Mouse (Mus musculus): Measurements from ENCODE around the gene Hoxc12.

The Hoxc12 gene

DNA sequence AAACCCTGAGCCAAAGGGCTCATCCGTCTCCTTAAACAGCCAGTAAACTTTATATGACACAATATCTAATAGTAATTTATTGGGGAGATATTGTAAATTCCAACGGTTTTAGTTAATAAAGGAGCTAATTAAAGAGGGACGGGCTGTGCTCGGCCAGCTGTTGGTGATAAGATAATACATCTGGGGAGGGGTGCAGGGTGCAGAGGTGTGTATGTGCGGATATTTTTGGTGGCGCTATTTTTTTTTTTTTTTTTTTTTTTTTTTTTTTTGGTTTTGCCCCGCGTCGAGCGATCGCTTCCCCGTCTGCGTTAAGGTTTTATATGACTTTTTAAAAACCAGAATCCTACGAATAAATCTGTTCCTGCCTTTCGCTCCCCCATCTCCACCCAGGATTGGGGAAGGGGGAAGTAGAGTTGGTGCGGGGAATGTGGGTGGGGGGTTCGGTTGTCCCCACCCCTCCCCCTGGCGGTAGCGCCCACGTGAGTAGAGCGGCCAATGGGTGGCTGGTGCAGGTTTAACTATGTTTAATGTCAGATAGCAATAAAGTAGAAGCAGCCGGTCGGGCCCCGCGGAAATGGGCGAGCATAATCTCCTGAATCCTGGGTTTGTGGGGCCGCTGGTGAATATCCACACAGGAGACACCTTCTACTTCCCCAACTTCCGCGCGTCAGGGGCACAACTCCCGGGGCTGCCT, at the start of gene Hoxc12:
Hoxc12 (plus strand) TSS at position 479 of the 694 bp plus-strand sequence.
- no peak for DNase-seq (ENCODE audit: low read depth)

DNA sequence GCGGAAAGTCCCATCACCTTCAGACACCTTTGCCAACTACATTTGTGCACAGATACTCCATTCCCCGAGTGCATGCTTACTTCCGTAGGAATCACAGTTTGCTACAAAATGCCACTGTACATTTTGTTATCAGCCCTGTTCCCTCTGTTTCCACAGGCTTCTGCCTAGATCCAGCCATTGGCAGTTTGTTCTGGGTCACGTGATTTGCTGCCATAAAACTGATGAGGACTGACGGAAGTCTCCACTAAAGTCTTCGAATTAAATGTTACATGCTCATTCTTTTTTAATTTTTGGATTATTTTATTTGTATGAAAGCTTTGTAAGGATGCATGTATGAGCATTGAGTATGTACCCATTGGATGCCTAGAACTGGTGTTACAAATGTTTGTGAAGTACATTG, 41.4 kb upstream of the Hoxc12 start:
- no peak for DNase-seq (ENCODE audit: low read depth)

DNA sequence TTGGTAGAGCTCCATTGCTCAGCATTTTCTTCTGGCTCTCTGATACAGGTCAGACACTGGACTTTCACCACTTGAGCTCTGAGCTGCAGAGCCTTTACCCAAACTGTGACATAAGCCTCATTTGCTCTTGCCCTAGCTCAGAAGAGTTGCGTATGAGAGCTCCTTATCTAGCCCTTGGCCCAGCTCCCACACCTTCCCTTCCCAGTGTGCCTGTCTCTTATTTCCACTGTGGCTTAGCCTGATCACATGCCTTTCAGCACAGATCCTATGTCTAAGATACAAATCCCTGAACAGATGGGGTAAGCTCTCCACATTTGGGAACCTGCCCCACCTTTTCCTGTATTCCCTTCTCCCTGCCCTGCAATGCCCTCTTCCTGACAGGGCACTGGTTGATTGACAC, 31.6 kb upstream of the Hoxc12 start:
- no peak for DNase-seq (ENCODE audit: low read depth)

DNA sequence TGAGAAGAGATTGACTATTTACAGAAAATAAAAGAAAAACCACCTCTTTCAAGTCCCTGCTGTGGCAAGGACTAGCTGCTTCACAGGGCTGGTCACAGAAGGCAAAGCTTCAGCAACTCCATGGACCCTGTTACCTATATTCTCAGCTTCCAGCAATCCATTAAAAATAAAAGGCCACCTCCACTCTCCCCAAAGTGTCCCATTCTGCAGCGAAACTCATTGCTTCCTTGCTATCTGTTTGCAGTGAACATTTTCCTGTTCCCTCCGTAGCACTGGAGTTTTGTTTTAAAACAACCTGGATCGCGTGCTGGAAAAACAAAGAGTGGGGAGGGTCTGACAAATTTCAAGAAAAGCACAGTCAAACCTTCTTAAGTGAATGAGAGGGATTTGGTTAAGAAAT, 27.0 kb upstream of the Hoxc12 start:
- no peak for DNase-seq (ENCODE audit: low read depth)

DNA sequence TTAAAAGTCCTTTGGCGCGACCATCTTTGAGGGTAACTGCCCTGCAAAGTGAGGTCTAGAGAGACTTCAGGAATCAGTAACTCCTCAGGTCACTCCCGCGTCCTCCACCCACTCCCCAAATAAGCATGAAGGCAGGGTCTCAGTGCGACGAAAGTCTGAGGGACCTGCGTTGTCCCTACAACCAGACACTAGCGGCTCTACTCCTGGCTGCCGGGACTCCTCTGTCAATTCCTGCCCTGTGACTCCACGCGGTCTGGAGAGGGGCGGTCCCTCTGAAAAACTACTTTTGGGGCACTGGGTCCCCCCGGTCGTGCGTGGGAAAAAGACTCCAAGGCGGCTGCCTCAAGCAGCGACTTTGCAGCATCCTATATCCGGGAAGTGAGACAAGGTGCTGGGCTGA, 26.5 kb upstream of the Hoxc12 start:
- DNase-seq (ENCODE audit: low read depth), result no peak

DNA sequence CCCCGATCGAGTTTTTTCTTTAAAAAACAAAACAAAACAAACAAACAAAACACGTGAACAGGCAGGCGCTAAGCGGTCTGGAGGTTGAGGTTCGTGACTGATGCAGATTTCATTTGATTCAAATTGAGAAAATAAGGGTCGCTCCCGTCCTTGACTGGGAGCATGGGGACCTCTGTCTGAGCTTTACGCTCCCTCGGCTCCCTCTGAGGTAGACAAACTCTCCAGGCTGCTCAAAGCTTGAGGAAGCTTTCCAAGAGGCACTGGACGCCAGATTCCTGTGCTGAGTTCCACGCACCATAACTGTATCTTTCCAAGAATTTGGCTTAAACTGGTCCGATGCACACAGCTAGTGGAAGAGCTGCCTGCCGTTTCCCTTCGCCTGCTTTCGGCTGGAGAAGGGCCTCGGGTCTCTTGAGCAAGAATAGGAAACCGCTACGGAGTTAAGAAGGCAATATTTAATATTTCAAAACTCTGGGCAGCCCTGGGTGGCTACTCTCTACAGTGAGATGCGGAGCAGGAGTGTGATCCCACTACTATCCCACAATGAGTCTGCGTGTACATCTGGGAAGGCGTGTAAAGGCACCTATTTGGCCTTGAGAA, 26.0 kb upstream of the Hoxc12 start:
- DNase-seq (ENCODE audit: low read depth), result no peak

DNA sequence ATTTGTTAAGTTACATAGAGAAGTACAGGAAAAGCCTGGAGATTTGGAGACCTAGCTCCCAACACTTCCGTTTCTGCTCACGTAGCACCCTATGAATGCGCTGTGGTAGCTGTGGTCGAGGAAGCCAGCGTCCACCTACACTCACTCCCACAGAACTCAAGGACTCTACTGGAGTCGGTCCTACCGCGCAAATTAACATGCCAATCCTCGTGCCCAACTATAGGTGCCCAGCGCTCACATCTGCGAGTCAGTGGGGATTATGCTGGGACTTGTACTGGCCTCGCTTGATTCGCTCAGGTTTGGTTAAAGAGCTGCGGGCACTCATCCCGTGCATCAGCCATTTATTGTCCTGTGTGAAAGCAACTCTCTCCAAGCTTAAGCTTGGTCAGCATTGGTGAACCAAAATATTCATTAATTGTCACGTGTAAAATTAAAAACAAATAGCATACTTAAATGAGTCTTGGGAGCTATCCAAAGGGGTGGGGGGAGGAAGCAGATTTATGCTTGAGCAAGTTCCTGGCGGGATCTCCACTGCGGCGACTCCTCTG, 23.4 kb upstream of the Hoxc12 start:
- no peak for DNase-seq (ENCODE audit: low read depth)

DNA sequence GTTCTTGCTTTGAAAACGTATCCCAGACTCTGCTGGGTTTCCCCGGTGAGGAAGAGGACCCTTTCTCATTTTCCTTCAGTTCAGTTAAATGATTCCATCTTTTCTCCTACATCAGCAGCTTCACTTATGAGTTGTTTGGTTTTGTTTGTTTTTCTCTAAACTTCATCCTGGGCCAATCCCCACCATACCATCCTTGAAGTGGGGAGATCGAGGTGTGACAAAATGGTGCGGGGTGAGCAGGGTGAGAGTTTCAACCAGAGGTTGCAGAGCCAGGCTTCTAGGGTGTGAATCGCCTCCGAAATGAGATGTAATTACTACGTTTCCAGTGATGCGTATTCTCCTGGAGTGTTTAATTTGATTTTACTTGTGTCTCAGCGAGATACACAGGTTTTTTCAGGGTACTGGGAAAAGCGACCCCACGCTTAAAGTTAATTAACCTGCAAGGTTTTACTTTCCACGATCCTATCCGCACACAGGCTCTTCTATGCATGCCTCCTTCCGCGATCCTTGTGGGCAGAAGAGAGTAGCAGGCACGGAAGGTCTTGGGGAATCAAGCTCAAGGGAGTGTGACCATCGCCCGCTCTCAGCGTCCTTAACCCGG, 18.5 kb upstream of the Hoxc12 start:
- DNase-seq (ENCODE audit: low read depth), result no peak

DNA sequence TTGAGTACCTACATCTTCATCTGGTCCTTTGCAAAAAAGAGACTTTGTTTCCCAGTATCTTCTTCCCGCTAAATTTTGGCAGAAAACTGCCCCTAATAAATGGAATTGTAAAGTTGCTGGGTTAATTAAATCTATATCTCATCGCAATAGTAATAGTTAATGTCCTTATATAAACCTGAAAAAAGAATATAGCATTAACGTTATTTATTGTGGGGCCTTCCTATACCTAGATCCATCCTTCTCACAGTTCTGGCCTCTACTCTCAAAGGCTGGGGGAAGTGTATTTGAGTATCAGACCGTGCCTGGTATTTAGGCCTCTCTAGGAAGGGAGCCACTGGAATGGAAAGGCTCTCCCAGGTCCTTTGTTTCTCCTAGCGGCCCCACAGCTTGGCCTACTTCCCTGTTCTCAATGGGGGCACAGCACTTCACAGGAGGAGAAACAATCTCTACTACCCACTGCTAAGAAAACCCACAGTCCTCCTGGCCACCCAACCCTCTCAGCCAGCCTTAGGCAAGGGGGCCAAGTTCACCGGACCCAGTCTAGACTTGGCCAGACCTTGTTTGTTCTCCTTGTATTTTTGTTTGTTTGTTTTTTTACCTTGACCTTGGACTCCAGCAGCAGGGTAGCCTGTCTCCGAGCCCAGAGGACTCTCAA, 17.8 kb upstream of the Hoxc12 start:
- DNase-seq (ENCODE audit: low read depth), result no peak

DNA sequence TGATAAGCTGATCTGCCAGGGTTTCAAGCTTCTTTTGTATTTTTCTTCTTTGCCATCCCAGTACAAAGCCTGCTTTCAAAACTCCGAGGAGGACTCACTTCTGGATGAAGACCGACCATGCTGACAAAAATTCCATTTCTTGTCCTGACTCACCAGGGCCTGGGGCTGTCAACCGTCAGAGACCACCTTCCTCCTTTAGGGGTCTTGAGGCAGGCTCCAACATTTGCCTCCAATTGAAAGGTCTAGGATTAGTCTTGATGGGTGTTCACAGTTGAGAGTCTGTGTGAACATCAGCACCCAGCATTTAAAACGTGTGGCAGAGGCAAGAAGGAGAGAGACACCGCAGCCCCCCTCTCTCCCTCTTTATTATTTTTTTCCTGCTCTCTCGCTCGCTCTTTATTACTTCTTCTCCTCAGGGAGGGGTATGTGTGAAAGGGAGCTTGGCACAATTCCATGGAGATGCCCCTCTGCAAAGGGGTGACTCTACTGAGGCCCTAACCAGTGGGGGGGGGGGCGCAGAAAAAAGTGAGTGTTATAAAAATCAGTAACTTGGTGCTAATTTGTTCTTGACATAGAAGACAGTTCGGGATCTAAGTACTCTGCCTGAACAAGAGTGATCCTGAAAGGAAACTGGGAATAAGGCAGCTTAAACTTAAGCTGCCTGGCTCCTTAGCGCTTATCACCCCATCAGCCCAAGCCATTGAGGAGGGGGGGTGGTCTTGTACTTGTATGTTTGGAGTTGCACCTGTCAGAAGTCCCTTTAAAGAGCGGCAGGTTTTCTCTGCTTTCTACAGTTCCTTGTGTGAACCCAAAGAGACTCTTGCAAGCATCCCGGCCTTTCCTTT, 17.0 kb upstream of the Hoxc12 start:
- DNase-seq (ENCODE audit: low read depth), result no peak

- peak; percentile 34 for DNase-seq (ENCODE audit: low read depth)
Observed at GRCm38 (mm10) chr15:102920619-102921018, 15.9 kb upstream of the Hoxc12 start.

DNA sequence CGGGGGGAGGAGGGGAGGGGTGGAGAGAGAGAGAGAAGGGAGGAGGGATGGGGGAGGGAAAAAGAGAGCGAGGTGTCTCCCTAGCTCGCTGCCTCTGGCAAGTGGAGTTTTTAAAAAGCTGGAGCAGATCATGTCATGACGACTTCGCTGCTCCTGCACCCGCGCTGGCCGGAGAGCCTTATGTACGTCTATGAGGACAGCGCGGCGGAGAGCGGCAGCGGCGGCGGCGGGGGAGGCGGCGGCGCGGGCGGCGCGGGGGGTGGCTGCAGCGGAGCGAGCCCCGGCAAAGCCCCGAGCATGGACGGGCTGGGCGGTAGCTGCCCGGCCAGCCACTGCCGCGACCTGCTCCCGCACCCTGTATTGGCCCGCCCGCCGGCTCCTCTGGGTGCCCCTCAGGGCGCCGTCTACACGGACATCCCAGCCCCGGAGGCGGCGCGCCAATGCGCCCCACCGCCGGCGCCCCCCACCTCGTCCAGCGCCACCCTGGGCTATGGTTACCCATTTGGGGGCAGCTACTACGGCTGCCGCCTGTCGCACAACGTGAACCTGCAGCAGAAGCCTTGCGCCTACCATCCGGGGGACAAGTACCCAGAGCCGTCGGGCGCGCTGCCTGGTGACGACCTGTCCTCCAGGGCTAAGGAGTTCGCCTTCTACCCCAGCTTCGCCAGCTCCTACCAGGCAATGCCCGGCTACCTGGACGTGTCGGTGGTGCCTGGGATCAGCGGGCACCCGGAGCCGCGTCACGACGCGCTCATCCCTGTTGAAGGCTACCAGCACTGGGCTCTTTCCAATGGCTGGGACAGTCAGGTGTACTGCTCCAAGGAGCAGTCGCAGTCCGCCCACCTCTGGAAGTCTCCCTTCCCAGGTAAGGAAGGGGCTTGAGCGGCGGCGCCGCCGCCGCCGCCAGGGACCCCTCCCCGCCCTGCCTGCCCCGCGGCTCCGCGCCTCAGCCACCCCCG, 15.2 kb upstream of the Hoxc12 start, which contains the start of gene Hoxc13:
Hoxc13 (plus strand) TSS at position 51 of the 959 bp plus-strand sequence.
- DNase-seq (ENCODE audit: low read depth), result no peak

- no peak for DNase-seq (ENCODE audit: low read depth)
Observed at GRCm38 (mm10) chr15:102922012-102922362, 14.6 kb upstream of the Hoxc12 start.

- no peak for DNase-seq (ENCODE audit: low read depth)
Observed at GRCm38 (mm10) chr15:102922636-102923500, 13.7 kb upstream of the Hoxc12 start.

GRCm38 (mm10) chr15:102927032-102927645, 9.4 kb upstream of the Hoxc12 start:
- DNase-seq (ENCODE audit: low read depth), result no peak

GRCm38 (mm10) chr15:102931706-102932358, 4.7 kb upstream of the Hoxc12 start:
- no peak for DNase-seq (ENCODE audit: low read depth)

DNA sequence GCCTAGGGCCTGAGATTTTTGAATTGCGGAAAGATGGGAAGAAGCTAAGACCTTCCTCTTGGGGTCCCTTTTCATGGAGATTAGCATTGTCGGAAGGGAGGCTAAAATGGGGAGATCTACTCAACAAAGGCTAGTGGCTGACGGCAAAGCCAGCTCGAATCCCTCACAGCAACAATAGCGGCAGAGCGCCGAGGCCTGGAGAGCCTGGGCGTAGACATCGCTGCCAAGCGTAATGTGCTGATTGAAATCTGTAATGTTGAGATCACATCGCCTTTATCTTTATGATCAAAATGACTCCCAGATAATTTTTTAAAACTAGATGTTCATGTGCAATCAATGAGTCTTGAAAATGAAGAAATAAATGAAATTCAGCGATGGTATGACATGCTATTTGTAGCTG, 2.1 kb upstream of the Hoxc12 start:
- DNase-seq (ENCODE audit: low read depth), result no peak

- DNase-seq (ENCODE audit: low read depth), result no peak
Observed at GRCm38 (mm10) chr15:102934897-102935296, 1.7 kb upstream of the Hoxc12 start.
